Mouse (Mus musculus): ENCODE data around the gene Gm9821.

Gm9821 gene

GRCm38 (mm10) chr2:91927826-91928533, 17.5 kb upstream of the Gm9821 start:
- DNase-seq, result peak; percentile 83

GRCm38 (mm10) chr2:91928534-91929350, 16.8 kb upstream of the Gm9821 start:
- DNase-seq, result peak; percentile 37

GRCm38 (mm10) chr2:91929455-91929854, 16.0 kb upstream of the Gm9821 start:
- DNase-seq, result peak; percentile 17

- DNase-seq, result peak; percentile 58
Observed at GRCm38 (mm10) chr2:91929936-91930335, 15.6 kb upstream of the Gm9821 start.

- peak; percentile 32 for DNase-seq
Observed at GRCm38 (mm10) chr2:91930761-91931291, 14.7 kb upstream of the Gm9821 start.

- peak; percentile 32 for DNase-seq
Observed at GRCm38 (mm10) chr2:91931328-91932159, 14.0 kb upstream of the Gm9821 start.

- DNase-seq, result peak; percentile 29
Observed at GRCm38 (mm10) chr2:91932160-91932711, 13.3 kb upstream of the Gm9821 start, which contains the start of gene Mdk. Gene Mdk (minus strand): TSS chr2:91932297.

GRCm38 (mm10) chr2:91932737-91933350, 12.7 kb upstream of the Gm9821 start:
- peak; percentile 67 for DNase-seq

GRCm38 (mm10) chr2:91933471-91933870, 12.0 kb upstream of the Gm9821 start:
- peak; percentile 77 for DNase-seq

GRCm38 (mm10) chr2:91934016-91934415, 11.5 kb upstream of the Gm9821 start:
- DNase-seq, result no peak

GRCm38 (mm10) chr2:91934826-91935525, 10.5 kb upstream of the Gm9821 start:
- peak; percentile 62 for DNase-seq

GRCm38 (mm10) chr2:91936154-91936553, 9.3 kb upstream of the Gm9821 start:
- peak; percentile 16 for DNase-seq

- DNase-seq, result no peak
Observed at GRCm38 (mm10) chr2:91939303-91939935, 6.1 kb upstream of the Gm9821 start.

GRCm38 (mm10) chr2:91942356-91942755, 3.1 kb upstream of the Gm9821 start:
- DNase-seq, result no peak

GRCm38 (mm10) chr2:91944170-91944950, 1.1 kb upstream of the Gm9821 start:
- DNase-seq, result peak; percentile 82

GRCm38 (mm10) chr2:91946836-91947235, 1.3 kb downstream of the Gm9821 start:
- no peak for DNase-seq

GRCm38 (mm10) chr2:91947397-91948150, 2.1 kb downstream of the Gm9821 start:
- peak; percentile 52 for DNase-seq

- no peak for DNase-seq
Observed at GRCm38 (mm10) chr2:91948151-91948509, 2.6 kb downstream of the Gm9821 start.

GRCm38 (mm10) chr2:91948792-91949241, 3.3 kb downstream of the Gm9821 start:
- peak; percentile 58 for DNase-seq

Measured in cerebellum, adult 11 months (tissue).